Mouse (Mus musculus) kidney, adult 11 months (tissue): Measurements from ENCODE around the gene Itsn1.

Source experiments
- DNase-seq: peaks from one replicate; pipeline ENCODE4 v3.0.0; 2022

Itsn1 gene

GRCm38 (mm10) chr16:91918461-91918860, 189.4 kb downstream of the Itsn1 start:
- DNase-seq = no peak

DNA sequence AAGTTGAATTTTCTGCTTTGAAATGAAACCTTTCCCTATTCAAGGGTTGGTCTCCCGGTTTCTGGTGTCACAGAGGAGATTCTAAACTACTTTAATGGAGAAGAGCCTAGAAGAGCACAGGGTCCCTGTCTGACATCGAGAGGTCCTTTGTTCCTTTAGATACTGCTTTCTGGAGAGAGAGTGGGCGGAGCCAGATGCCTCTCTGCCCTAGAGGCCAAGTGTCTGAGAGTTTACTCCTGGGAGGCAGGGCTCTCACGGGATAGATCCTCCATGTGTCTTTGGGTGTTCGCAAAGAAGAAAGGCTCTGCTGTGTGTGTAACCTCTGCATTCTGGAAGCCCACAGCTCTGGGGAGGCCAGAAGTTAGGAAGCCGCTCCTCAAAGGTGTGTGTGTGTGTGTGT, 190.0 kb downstream of the Itsn1 start:
- no peak for DNase-seq

DNA sequence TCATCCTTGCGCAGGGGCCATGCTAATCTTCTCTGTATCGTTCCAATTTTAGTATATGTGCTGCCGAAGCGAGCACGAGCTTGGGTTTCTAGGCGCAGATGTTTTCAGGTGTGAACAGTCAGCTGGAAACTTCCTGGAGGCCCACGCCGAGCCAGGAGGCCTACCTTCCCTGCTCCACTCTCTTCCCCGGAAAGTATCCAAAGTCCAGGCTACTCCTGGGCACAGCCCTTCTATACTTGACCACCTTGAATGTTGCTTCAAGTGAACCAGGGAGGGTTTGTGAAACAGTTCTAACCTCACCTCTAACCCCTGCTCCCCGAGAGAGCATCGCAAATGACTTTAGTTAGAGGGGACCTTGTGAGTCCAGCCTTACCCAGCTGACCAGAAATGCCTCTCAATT, 192.3 kb downstream of the Itsn1 start:
- DNase-seq = no peak

DNA sequence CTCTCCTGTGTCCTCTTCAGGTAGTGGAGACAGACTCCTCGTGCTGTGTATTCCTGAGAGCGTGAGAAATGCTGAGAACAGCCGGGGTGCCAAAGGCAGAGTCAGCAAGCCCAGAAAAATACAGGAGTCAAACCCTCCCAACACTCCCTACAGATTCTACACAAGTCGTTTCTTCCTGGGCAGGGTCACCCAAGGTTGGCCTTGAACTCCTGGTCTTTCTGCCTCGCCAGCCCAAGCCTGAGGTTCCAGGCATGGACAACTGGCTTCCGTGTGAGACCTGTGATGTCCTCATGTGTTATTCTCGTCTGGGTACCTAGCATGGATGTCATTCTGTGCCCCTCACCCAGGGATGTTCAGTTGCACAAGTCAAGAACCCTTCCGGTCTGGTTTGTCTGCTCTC, 193.9 kb downstream of the Itsn1 start:
- no peak for DNase-seq

- DNase-seq = no peak
Measured at GRCm38 (mm10) chr16:91924426-91924825, 195.3 kb downstream of the Itsn1 start.

DNA sequence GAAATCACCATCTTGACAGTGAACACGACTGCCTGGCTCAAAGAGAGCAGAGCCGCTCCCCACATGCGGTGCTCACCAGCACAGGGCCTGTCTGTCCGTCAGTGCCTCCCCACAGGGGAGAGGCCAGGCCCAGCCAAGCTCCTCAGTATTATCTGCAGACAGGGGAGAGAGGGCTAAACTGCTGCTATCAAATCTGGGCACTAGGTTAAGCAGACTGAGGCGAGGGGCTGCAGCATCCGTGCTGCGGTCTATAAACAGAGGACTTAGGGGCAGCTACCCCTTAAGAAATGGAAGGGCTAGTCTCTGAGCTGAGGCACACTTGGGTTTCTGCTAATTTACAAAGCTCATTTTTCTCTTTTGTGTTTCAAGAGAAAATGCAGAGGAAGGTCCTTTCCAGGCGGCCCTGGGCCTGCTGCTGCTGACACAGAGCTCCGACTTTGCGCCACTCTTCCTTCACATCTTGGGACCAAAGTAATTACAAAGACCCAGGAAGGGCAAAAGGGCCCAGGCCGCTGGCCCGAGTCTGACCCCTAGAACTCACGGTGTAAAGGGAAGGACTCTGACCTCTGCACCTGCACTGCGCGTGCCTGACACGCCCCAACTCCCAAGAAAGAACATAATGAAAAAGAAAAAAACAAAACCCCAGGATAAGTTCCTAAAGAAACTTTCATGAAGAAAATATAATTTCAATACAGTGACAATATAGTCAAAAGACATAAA, 199.0 kb downstream of the Itsn1 start:
- peak; percentile 62 for DNase-seq

DNA sequence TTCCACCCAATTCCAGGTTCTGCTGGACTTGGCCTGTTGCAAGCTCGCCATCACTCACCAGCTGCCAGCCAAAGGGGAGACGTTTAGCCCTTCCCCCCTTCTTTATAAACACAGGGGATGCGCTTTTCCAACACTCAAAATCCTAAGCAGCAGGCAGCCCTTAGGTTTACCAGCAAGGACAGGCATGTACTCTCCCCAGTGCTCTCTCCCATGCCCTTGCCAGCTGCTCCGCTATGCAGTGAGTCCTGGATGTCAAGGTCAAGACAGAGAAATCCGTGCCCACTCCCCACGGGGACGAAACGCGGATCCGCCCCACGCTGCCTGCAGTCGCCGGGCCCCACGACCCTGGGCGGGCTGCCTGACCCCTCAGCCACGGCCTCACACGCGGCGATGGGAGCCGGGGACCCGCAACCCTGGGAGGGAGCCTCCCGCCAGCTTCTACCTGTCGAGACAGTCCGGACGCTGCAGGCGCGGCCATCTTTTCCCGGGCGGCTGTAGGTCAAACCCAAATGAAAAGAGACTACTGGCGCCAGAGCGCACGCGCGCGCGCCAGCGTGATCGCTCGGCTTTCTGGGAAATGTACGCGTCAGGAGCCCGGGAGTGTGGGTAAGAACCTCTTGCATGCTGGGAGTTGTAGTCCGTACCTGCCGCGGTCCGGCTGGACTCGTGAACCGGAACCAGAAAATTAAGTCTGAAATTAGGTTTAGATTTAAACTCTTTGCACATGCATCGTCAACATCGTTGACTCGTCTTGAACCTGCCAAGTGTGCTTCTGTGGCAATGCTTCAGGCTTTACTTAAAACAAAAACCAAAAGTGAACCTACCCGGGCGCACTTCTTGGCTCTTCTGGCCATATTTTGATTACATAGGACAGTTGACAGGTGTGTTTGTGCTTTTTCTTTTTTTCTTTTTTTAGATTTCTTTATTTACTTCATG, 202.3 kb downstream of the Itsn1 start:
- peak; percentile 95 for DNase-seq

- DNase-seq = no peak
Measured at GRCm38 (mm10) chr16:91932082-91932690, 203.1 kb downstream of the Itsn1 start.

- no peak for DNase-seq
Measured at GRCm38 (mm10) chr16:91932843-91933518, 203.9 kb downstream of the Itsn1 start.

GRCm38 (mm10) chr16:91935108-91935507, 206.0 kb downstream of the Itsn1 start:
- peak; percentile 55 for DNase-seq

DNA sequence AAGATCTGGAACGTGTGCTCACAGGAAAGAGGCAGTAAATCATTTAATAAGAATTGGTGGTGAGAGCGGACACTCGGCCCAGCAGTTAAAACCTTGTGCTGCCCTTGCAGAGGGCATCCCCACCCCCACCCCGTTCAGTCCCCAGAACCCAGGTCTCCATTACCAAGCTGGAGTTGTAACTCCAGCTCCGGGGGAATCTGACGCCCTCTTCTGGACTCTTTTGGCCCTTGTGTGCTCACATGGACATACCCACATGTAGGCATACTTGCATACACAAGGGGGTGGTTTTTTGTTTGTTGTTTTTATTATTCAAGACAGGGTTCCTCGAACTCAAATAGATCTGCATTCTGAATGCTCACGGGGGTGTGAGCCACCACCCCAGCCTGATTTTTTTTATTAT, 206.6 kb downstream of the Itsn1 start:
- DNase-seq = no peak

- peak; percentile 88 for DNase-seq
Measured at GRCm38 (mm10) chr16:91936340-91937030, 207.4 kb downstream of the Itsn1 start.

GRCm38 (mm10) chr16:91937281-91937680, 208.2 kb downstream of the Itsn1 start:
- no peak for DNase-seq

DNA sequence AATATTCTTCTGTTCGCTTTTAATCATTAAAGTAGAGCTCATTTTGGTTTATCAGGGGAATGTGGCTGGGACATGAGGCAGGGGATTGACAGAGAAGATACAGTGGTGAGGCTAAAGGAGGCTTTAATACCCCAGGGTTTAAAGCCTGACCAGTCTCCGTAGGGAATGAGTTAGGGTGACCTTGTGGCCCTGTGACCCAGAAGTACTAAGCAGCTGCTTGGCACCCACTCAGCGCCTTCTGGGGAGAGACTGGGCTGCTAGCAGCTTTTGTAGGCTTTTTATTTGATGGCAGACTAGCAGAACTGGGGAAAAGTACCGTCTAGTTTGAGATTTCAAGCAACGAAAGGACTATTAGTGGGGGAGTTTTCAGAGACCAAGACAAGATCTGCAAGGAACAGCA, 209.1 kb downstream of the Itsn1 start:
- DNase-seq = no peak

- peak; percentile 50 for DNase-seq
Measured at GRCm38 (mm10) chr16:91940726-91941125, 211.6 kb downstream of the Itsn1 start.

DNA sequence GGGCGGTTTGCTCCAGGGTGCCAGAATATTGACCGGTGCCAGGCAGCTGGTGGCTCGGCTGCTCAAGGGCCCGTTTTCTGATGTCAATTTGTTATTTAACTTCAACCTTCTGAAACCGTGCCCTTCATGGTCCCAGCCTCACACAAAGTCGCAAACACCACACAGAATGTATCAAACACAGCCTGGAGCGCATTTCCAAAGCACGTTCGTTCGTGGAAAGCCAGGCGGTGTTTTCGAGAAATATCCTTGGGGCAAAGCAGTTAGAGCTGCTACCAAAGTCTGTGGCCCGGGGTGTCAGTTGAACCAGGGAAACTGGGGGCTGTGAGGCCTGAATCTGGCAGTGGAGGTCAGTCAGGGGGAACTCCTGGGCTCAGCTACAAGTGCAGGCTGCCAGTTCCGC, 213.1 kb downstream of the Itsn1 start:
- peak; percentile 89 for DNase-seq

DNA sequence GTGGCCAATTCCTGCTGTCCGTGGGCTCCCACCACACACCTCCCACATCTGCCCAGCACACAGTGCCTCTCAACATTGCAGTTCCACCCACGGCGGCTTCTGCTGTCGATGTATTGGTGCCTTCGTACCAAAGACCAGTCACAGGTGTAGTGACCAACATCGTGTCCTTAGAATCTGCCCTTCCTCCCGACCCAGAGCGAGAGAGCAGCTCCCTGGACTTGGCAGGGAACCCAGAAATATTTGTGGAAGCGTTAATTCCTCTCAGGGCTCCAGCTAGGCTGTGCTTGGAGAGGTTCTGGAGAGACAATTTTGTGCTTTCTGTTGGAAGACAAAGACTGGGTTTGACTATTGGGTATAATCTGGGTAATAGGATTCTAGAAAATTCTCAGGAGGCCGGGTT, 217.2 kb downstream of the Itsn1 start:
- DNase-seq = no peak

DNA sequence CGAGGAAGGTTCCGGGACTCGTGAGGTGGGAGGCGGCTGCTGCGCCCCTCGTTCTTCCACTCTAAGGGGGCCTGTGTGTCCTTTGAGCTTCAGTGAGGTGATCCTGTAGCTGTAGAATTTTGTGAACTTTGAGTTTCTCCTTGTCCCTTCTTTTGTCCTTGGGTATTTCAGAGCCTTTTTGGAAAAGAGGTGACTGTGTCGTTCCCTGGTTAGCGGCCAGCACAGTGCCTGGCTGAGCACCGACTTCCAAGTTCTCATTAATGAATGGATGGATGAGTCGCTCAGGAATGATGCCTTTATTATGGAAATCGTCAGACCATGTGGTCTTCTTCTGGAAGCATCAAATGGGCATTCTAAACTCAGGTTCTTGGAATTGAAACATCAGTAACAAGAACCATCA, 218.0 kb downstream of the Itsn1 start:
- DNase-seq = no peak

DNA sequence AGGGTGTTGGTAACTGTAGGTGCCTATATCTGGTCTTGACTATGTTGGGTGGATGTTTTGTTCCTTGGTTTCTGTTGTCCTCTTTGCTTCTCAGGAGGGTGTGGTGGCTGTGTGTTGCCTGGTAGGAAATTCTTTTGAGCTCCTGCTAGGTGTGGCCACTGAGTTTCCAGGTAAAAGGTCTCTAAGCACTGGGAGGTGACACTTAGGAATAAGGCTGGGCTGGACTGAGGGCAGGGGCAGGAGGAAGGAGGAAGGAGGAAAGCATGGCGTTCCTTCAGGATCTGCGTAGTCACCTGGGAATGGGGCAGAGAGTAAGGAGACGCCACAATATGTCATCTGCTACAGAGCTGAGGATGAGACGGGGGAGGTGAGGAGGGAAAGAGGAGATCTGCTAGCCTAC, 224.9 kb downstream of the Itsn1 start:
- no peak for DNase-seq

- no peak for DNase-seq
Measured at GRCm38 (mm10) chr16:91954766-91955165, 225.7 kb downstream of the Itsn1 start.

DNA sequence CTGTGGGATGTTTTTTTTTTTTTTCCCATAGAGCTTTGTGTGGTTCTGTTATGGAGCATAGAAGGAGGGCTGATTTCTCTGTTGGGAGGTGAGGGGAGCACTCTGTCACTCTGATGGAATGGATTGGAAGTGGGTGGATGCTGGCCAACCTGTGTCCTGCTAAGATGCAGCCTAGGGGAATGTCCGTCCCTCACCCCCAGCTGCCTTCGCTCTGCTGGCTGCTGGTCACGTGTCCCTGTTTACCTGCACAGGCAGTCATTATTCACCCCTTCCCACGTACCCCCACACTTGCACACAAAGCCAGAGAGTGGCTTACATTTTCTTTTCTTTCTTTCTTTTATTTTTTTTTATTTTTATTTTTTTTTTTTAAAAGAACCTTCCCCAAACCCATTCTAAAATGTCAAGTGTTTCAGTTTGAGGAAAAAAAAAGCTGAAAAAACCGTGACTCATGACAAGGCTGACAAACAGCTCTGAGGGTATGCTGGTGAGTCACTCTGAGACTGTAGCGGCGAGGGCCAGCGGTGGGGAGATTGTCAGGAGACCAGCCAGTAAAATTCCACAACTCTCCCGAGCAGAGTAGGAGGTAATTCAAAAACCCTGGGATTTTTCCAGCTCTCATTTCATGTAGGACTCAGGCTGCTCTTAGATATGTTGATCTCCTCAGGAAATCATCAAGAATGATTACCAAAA, 233.3 kb downstream of the Itsn1 start:
- peak; percentile 75 for DNase-seq
